Comparison of ENCODE assay signal across 25 mouse cellular contexts in the genomic region with DNA sequence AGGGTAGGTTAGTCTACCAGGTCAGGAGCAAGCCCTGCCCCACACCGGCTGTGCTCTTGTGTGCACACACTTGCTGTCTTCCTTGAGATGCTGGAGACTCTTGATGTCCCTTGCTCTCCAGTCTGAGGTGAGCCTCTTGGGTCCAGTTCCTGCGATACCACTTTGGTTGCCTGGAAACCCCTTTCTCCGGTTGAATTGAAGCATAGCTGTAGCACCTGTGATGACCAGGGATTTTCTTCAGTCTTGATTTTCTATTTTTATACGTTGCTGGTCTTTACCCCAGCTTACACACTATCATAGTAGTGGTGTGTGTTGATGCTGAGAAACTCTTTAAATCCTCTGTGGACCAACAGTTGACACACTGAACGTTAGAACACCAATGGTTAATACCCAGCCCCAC.
"Had no signal": no experiment of that assay in that cellular context is flagged by ENCODE, and none has a peak within 500 bp of the region (broad histone marks: within the 10 kb centered on the region; RNA-seq: fewer than 3 reads in every experiment).

No protein-coding gene starts in this region.

- H3K36me3 ChIP-seq: embryonic facial prominence, embryonic 10.5 days; embryonic facial prominence, embryonic 12.5 days; embryonic facial prominence, embryonic 13.5 days; embryonic facial prominence, embryonic 15.5 days; forebrain, embryonic 12.5 days; forebrain, embryonic 15.5 days; heart, embryonic 10.5 days had no signal

- H3K27me3 ChIP-seq: embryonic facial prominence, embryonic 12.5 days; embryonic facial prominence, embryonic 13.5 days; embryonic facial prominence, embryonic 15.5 days; forebrain, embryonic 12.5 days; forebrain, embryonic 15.5 days had no signal

- H3K4me1 ChIP-seq: embryonic facial prominence, embryonic 10.5 days; embryonic facial prominence, embryonic 12.5 days; embryonic facial prominence, embryonic 13.5 days; embryonic facial prominence, embryonic 15.5 days; forebrain, embryonic 12.5 days; forebrain, embryonic 15.5 days had no signal

- H3K9ac ChIP-seq: embryonic facial prominence, embryonic 12.5 days; embryonic facial prominence, embryonic 13.5 days; embryonic facial prominence, embryonic 15.5 days; forebrain, embryonic 12.5 days; forebrain, embryonic 15.5 days; forebrain, postnatal 0 days had no signal

- H3K4me2 ChIP-seq: embryonic facial prominence, embryonic 12.5 days; embryonic facial prominence, embryonic 13.5 days; embryonic facial prominence, embryonic 15.5 days; forebrain, embryonic 12.5 days; forebrain, embryonic 15.5 days had no signal

- H3K4me3 ChIP-seq: embryonic facial prominence, embryonic 10.5 days; embryonic facial prominence, embryonic 12.5 days; embryonic facial prominence, embryonic 13.5 days; embryonic facial prominence, embryonic 15.5 days; erythroblast, embryonic 14.5 days; forebrain, embryonic 12.5 days; forebrain, embryonic 15.5 days; gastrocnemius, adult 2 months; heart, adult 2 months; heart, embryonic 10.5 days had no signal

- H3K27ac ChIP-seq: embryonic facial prominence, embryonic 10.5 days; embryonic facial prominence, embryonic 12.5 days; embryonic facial prominence, embryonic 13.5 days; embryonic facial prominence, embryonic 15.5 days; forebrain, embryonic 12.5 days; forebrain, embryonic 15.5 days; gastrocnemius, adult 2 months; heart, embryonic 10.5 days had no signal

- H3K9me3 ChIP-seq: embryonic facial prominence, embryonic 10.5 days; embryonic facial prominence, embryonic 12.5 days; embryonic facial prominence, embryonic 13.5 days; embryonic facial prominence, embryonic 15.5 days; forebrain, embryonic 12.5 days; forebrain, embryonic 15.5 days; heart, embryonic 10.5 days had no signal

- DNase-seq: cerebellum, adult 8-10 months; cerebellum, adult 9-10 months; cerebellum, adult 9-11 months; cerebellum, postnatal 10 days; cerebellum, postnatal 14 days; cerebellum, postnatal 25 days; cerebellum, postnatal 36 days; embryo, embryonic 11 days; forebrain, postnatal 0 days; gastrocnemius, adult 2 months; gastrocnemius, postnatal 10 days; gastrocnemius, postnatal 14 days; gastrocnemius, postnatal 25 days; gastrocnemius, postnatal 36 days; heart, adult 2 months had no signal

- ATAC-seq: forebrain, embryonic 14.5 days; forebrain, embryonic 16.5 days; forebrain, postnatal 0 days had no signal
